Mouse (Mus musculus) MEL (cell line): Measurements from ENCODE around the gene Aim2. TPM values are rescaled to one million over a fixed set of nuclear protein-coding genes. Genes with fewer than 3 reads are reported as not detected.
A peak's percentile ranks its signal among the peaks of the same experiment; 100 is the strongest.

Experiments
- DNase-seq: peaks from one replicate; pipeline ENCODE4 v3.0.0; 2011; ENCODE audit warnings: low read depth, low spot score
- H3K27ac ChIP-seq: 2 replicates; pipeline ENCODE4 v1.5.1; 2012; ENCODE audit warnings: low read depth, mild to moderate bottlenecking, control low read depth, low read length, moderate library complexity; ENCODE audit not compliant: control insufficient read depth
- H3K27me3 ChIP-seq, 2 experiments: fragments of 150-350 bp in 1 of 2; sonication (generic) in 1 of 2; 2 replicates each; pipeline ENCODE4 v1.6.1; 2012; ENCODE audit warnings: low read length in 2 of 2, mild to moderate bottlenecking in 2 of 2, improper control_type of control experiment in 1 of 2, moderate library complexity in 1 of 2; ENCODE audit not compliant: insufficient read depth in 2 of 2, control insufficient read depth in 1 of 2
- H3K36me3 ChIP-seq, 2 experiments: 2 replicates each; pipeline ENCODE4 v1.6.1; 2012 to 2014; ENCODE audit warnings: low read length in 2 of 2, improper control_type of control experiment in 1 of 2, inconsistent platforms in 1 of 2, mild to moderate bottlenecking in 1 of 2; ENCODE audit not compliant: insufficient read depth in 2 of 2, control insufficient read depth in 1 of 2
- H3K4me1 ChIP-seq, 2 experiments: fragments of 150-350 bp in 1 of 2; sonication (generic) in 1 of 2; 2 replicates each; pipeline ENCODE4 v1.6.1; 2012; ENCODE audit warnings: low read length in 2 of 2, improper control_type of control experiment in 1 of 2, mild to moderate bottlenecking in 1 of 2; ENCODE audit not compliant: insufficient read depth in 2 of 2, control insufficient read depth in 1 of 2
- H3K4me3 ChIP-seq, 2 experiments: fragments of 150-350 bp in 1 of 2; sonication (generic) in 1 of 2; 2 replicates each; pipeline ENCODE4 v1.5.1; 2012; ENCODE audit warnings: low read depth in 2 of 2, low read length in 2 of 2, mild to moderate bottlenecking in 2 of 2, moderate library complexity in 2 of 2, control low read depth in 1 of 2, improper control_type of control experiment in 1 of 2; ENCODE audit not compliant: control insufficient read depth in 1 of 2, insufficient read depth in 1 of 2
- H3K79me2 ChIP-seq: 2 replicates; pipeline ENCODE4 v1.6.1; 2012; ENCODE audit warnings: mild to moderate bottlenecking, low read length, moderate library complexity; ENCODE audit not compliant: control insufficient read depth, poor library complexity, insufficient read depth
- H3K9ac ChIP-seq: 2 replicates; pipeline ENCODE4 v1.6.1; 2012; ENCODE audit warnings: low read depth, mild to moderate bottlenecking, control low read depth, low read length, moderate library complexity; ENCODE audit not compliant: control insufficient read depth, poor library complexity, severe bottlenecking
- H3K9me3 ChIP-seq: fragments of 150-350 bp; sonication (generic); replicated peaks from 2 replicates; pipeline ENCODE4 v1.6.1; 2012; ENCODE audit warnings: mild to moderate bottlenecking, low read length, improper control_type of control experiment, moderate library complexity; ENCODE audit not compliant: insufficient read depth
- CTCF ChIP-seq, 3 experiments: IDR thresholded peaks in 2 of 3; conservative IDR thresholded peaks in 1 of 3; 2 replicates each; pipeline ENCODE4 v1.5.1; 2011 to 2012; ENCODE audit warnings: low read length in 3 of 3, low read depth in 2 of 3, mild to moderate bottlenecking in 2 of 3, improper control_type of control experiment in 1 of 3, inconsistent platforms in 1 of 3, mixed read lengths in 1 of 3, moderate library complexity in 1 of 3; ENCODE audit not compliant: control insufficient read depth in 1 of 3, insufficient read depth in 1 of 3, poor library complexity in 1 of 3, severe bottlenecking in 1 of 3
- E2F4 ChIP-seq: IDR thresholded peaks from 2 replicates; pipeline ENCODE4 v1.6.1; 2011; ENCODE audit warnings: low read depth, low read length, improper control_type of control experiment, borderline replicate concordance
- EP300 ChIP-seq, 2 experiments: IDR thresholded peaks; 2 replicates each; pipeline ENCODE4 v1.6.1; 2011; ENCODE audit warnings: improper control_type of control experiment in 2 of 2, low read length in 2 of 2, low read depth in 1 of 2, mild to moderate bottlenecking in 1 of 2
- GABPA ChIP-seq: IDR thresholded peaks from 2 replicates; pipeline ENCODE4 v1.6.1; 2012; ENCODE audit warnings: low read depth, mild to moderate bottlenecking, inconsistent platforms, low read length, improper control_type of control experiment, moderate library complexity
- GATA1 ChIP-seq: IDR thresholded peaks from 2 replicates; pipeline ENCODE4 v1.6.1; 2011; ENCODE audit warnings: low read depth, low read length, improper control_type of control experiment
- MAFK ChIP-seq: IDR thresholded peaks from 2 replicates; pipeline ENCODE4 v1.6.1; 2011; ENCODE audit warnings: low read depth, mild to moderate bottlenecking, low read length, improper control_type of control experiment, borderline replicate concordance
- MEF2A ChIP-seq: IDR thresholded peaks from 2 replicates; pipeline ENCODE4 v1.6.1; 2014; ENCODE audit warnings: low read depth, mild to moderate bottlenecking, inconsistent platforms, low read length, improper control_type of control experiment; ENCODE audit not compliant: poor library complexity, insufficient replicate concordance, severe bottlenecking; ENCODE audit errors: extremely low read depth
- MYB ChIP-seq: IDR thresholded peaks from 2 replicates; pipeline ENCODE4 v1.6.1; 2011; ENCODE audit warnings: mild to moderate bottlenecking, low read depth, low read length, improper control_type of control experiment
- NELFE ChIP-seq: IDR thresholded peaks from 2 replicates; pipeline ENCODE4 v1.6.1; 2011; ENCODE audit warnings: low read depth, low read length, improper control_type of control experiment
- POLR2AphosphoS2 ChIP-seq: IDR thresholded peaks from 2 replicates; pipeline ENCODE4 v1.6.1; 2011; ENCODE audit warnings: low read length, improper control_type of control experiment
- RAD21 ChIP-seq: IDR thresholded peaks from 2 replicates; pipeline ENCODE4 v1.6.1; 2011; ENCODE audit warnings: mild to moderate bottlenecking, low read depth, low read length, improper control_type of control experiment
- SMC3 ChIP-seq: IDR thresholded peaks from 2 replicates; pipeline ENCODE4 v1.6.1; 2011; ENCODE audit warnings: low read depth, low read length, improper control_type of control experiment
- TCF12 ChIP-seq: IDR thresholded peaks from 2 replicates; pipeline ENCODE4 v1.6.1; 2014; ENCODE audit warnings: low read depth, mild to moderate bottlenecking, inconsistent platforms, low read length, improper control_type of control experiment, moderate library complexity
- USF2 ChIP-seq, 2 experiments: IDR thresholded peaks; 2 replicates each; pipeline ENCODE4 v1.6.1; 2011 to 2012; ENCODE audit warnings: improper control_type of control experiment in 2 of 2, low read length in 2 of 2, borderline replicate concordance in 1 of 2, inconsistent platforms in 1 of 2, low read depth in 1 of 2, mild to moderate bottlenecking in 1 of 2; ENCODE audit not compliant: insufficient read depth in 1 of 2
- ZNF384 ChIP-seq: IDR thresholded peaks from 2 replicates; pipeline ENCODE4 v1.6.1; 2012; ENCODE audit warnings: low read depth, mild to moderate bottlenecking, inconsistent platforms, low read length, improper control_type of control experiment
- polyA plus RNA-seq, 2 experiments: library from polyadenylated mRNA; stranded (reverse) in 1 of 2; unstranded in 1 of 2; fragments of >175 nt in 1 of 2; fragments of >200 nt in 1 of 2; gene quantifications; 2 replicates each; pipeline versions ENCODE4 v1.2.1 to v1.2.4; 2012; ENCODE audit warnings: low replicate concordance in 2 of 2, low read depth in 1 of 2; ENCODE audit not compliant: insufficient read length in 2 of 2, insufficient read depth in 1 of 2, missing spikeins in 1 of 2
- total RNA-seq: library from RNA; depleted of rRNA; stranded (reverse); fragments of 300-350 nt; gene quantifications from 2 replicates; pipeline ENCODE4 v1.2.3, GENCODE M21; 2012

Aim2 gene
- total and polyA plus RNA-seq, 3 experiments, result 2.3 to 9.1 TPM; not detected in 1

DNA sequence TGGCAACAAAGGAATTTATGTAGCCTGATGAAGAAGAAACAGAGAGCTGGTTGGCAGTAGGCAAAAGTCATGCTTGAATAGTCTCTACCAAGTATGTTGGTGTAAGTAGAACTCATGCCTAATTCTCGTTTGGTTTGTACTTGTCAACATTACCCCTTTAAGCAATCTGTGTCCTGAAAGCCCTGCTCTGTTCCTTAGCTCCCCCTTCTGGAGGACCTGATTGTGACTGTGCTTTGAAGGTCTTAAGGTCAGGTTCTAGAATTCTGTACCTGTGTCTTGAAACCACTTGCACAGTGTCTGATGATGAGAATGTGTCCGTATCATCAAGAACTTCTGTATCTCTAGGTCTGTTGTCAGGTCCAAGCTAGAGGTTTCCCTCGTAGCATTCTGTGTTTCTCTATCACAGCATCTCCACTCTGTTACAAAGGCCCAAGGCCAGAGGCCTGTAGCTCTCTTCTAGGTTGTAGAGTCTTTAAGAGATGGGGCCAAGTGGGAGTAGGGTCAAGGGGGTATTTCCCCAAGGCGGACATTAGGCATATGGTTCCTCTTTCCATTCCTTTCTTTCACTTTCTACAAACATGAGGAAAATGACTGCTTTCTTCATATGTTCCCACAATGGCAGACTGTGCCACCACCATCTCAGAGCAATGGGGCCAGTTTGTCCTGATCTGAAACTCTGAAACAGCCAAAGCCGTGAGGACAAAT lies 79.5 kb downstream of the Aim2 start:
- DNase-seq, result no peak
- Histone ChIP-seq H3K27me3 (no peaks in the 10 kb centered on the region), H3K36me3 (no peaks in the 10 kb centered on the region), H3K79me2 (no peaks in the 10 kb centered on the region), H3K4me1 (no peaks in the 10 kb centered on the region), H3K9ac (no peak overlapping the region), H3K4me3 (no peak overlapping the region), H3K27ac (no peak overlapping the region), H3K9me3 (no peaks in the 10 kb centered on the region)
- TF ChIP-seq CTCF (IDR thresholded peaks at IDR 0.05 in 2 of 3, conservative IDR thresholded peaks at IDR 0.05 in 1 of 3; ENCODE audit: control insufficient read depth in 1 of 3, insufficient read depth in 1 of 3, low read depth in 2 of 3, low read length in 3 of 3, poor library complexity in 1 of 3, severe bottlenecking in 1 of 3) (peak in 2 of 3 experiments; percentile 28 to 37; a peak in 3 of 6 replicates), POLR2AphosphoS2 (no peak), SMC3 (peak; percentile 30), RAD21 (peak; percentile 15)

- DNase-seq, result no peak
- 0 out of 4 replicates have a peak, but pooled peaks cover 0 to 4% of the 10 kb centered on the region in 2 experiments for H3K4me1 ChIP-seq
These were observed 81.7 kb downstream of the Aim2 start for GRCm38 (mm10) chr1:173432411-173432810.

DNA sequence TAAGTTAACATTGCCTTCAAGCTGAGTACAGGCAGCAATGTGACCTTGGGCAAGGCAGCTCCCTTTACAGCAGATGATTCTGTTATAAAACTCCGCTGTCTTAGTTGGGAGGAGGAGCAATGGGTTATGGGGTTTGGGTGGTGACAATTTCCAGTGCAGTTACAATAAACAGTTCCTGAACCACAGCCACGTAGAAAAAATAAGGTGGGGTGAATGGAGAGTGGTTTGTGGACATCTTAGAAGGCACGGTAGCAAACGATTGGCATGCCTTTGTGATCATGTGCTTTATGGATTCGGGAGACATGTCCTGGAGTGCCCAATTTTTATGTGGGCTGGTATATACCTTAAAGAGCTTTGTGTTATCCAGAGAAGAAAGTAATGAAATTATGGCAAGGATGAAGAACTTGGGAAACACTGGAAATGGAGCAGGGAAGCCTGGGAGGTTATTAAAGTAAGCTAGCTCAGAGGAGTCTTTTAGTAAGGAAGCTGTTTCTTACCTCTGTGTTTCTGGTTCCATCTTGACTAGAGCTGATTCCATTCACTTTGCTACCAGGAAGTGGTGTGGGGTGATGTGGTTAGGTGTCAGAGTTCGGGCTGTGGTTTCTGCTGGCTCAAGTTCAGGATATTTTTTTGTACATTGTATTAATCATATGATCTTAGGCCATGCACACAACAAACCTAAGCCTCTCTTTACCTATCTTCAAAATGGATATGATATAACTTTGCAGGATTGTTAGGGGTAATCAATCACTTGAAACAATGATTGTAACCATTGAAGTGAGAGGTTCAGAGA lies 86.7 kb downstream of the Aim2 start:
- DNase-seq, result peak; percentile 19
- Histone ChIP-seq H3K36me3 (peaks cover 0 to 16% of the 10 kb centered on the region in 2 experiments; a peak in 2 of 4 replicates), H3K4me3 (no peak overlapping the region), H3K4me1 (peaks cover 3 to 15% of the 10 kb centered on the region in 2 experiments), H3K9me3 (no peaks in the 10 kb centered on the region), H3K27me3 (no peaks in the 10 kb centered on the region), H3K79me2 (no peaks in the 10 kb centered on the region), H3K9ac (no peak overlapping the region), H3K27ac (no peak overlapping the region)
- TF ChIP-seq CTCF (IDR thresholded peaks at IDR 0.05 in 2 of 3, conservative IDR thresholded peaks at IDR 0.05 in 1 of 3; ENCODE audit: control insufficient read depth in 1 of 3, insufficient read depth in 1 of 3, low read depth in 2 of 3, low read length in 3 of 3, poor library complexity in 1 of 3, severe bottlenecking in 1 of 3) (no peak), MAFK (no peak), POLR2AphosphoS2 (no peak), E2F4 (no peak), MYB (no peak)
- TF ChIP-seq, all 39 proteins: peak for 0

More at GRCm38 (mm10) chr1:173432411-173432810, 81.7 kb downstream of the Aim2 start:
- Histone ChIP-seq H3K9ac (no peak overlapping the region), H3K36me3 (peaks cover 0 to 4% of the 10 kb centered on the region in 2 experiments; a peak in 1 of 4 replicates), H3K79me2 (no peaks in the 10 kb centered on the region), H3K27ac (no peak overlapping the region), H3K27me3 (no peaks in the 10 kb centered on the region), H3K9me3 (no peaks in the 10 kb centered on the region), H3K4me3 (no peak overlapping the region)
- no peak for TF ChIP-seq MAFK
- TF ChIP-seq NELFE, result no peak
- no peak for TF ChIP-seq USF2 (IDR thresholded peaks at IDR 0.05; ENCODE audit: borderline replicate concordance in 1 of 2, insufficient read depth in 1 of 2, low read depth in 1 of 2, low read length in 2 of 2)
- TF ChIP-seq GATA1, result no peak
- no peak for TF ChIP-seq EP300 (IDR thresholded peaks at IDR 0.05; ENCODE audit: low read depth in 1 of 2, low read length in 2 of 2)
- no peak for TF ChIP-seq ZNF384
- no peak for TF ChIP-seq TCF12
- no peak for TF ChIP-seq POLR2AphosphoS2
- TF ChIP-seq GABPA, result no peak
- TF ChIP-seq MEF2A, result no peak
